Mouse (Mus musculus) megakaryocyte, embryonic 14.5 days (primary cell): ENCODE measurements at regions not wholly inside any gene's neighbourhood (a gene's known extent, or its start where the extent isn't known, plus 50 kb on each side); places are given as distances from the start of the nearest gene placed in this dataset.

Source experiments
- FLI1 ChIP-seq: IDR thresholded peaks from 2 replicates; pipeline ENCODE4 v1.6.1; 2012; ENCODE audit warnings: low read length, inconsistent platforms, mixed read lengths
- GATA1 ChIP-seq: IDR thresholded peaks from 3 replicates; pipeline ENCODE4 v1.6.1; 2012; ENCODE audit warnings: mixed read lengths, low read length, inconsistent platforms, borderline replicate concordance

- TF ChIP-seq GATA1 (no peak), FLI1 (no peak)
Observed at GRCm38 (mm10) chr9:43874332-43874731, 130.5 kb downstream of the Nectin1 start.
